Mouse (Mus musculus) forebrain, postnatal 0 days (tissue): Measurements from ENCODE around the gene Gnaq. TPM values are rescaled to one million over a fixed set of nuclear protein-coding genes. Genes with fewer than 3 reads are reported as not detected.

Experiments
- ATAC-seq: fragments of 200-750 bp; cut with Nextera tagmentation; 2 replicates; pipeline ENCODE4 v1.8.0; 2017; ENCODE audit warnings: mild to moderate bottlenecking, moderate library complexity
- DNase-seq: peaks from one replicate; pipeline ENCODE4 v3.0.0-alpha.2; 2015
- H3K27ac ChIP-seq: fragments of 300-500 bp; sonication (generic); 2 replicates; pipeline ENCODE4 v1.5.1; 2014; ENCODE audit warnings: low read depth, mild to moderate bottlenecking, antibody characterized with exemption, low read length, moderate library complexity, mixed read lengths
- H3K27me3 ChIP-seq: fragments of 300-500 bp; sonication (generic); 2 replicates; pipeline ENCODE4 v1.6.1; 2014; ENCODE audit warnings: mild to moderate bottlenecking, low read length, mixed read lengths; ENCODE audit not compliant: insufficient read depth
- H3K36me3 ChIP-seq: fragments of 300-500 bp; sonication (generic); 2 replicates; pipeline ENCODE4 v1.6.1; 2014; ENCODE audit warnings: mild to moderate bottlenecking, moderate library complexity; ENCODE audit not compliant: insufficient read depth
- H3K4me1 ChIP-seq: fragments of 300-500 bp; sonication (generic); 2 replicates; pipeline ENCODE4 v1.6.1; 2014; ENCODE audit warnings: antibody characterized with exemption; ENCODE audit not compliant: insufficient read depth
- H3K4me2 ChIP-seq: fragments of 300-500 bp; sonication (generic); 2 replicates; pipeline ENCODE4 v1.6.1; 2014; ENCODE audit warnings: low read depth, mild to moderate bottlenecking, moderate library complexity
- H3K4me3 ChIP-seq: fragments of 300-500 bp; sonication (generic); 2 replicates; pipeline ENCODE4 v1.5.1; 2014; ENCODE audit warnings: low read depth, low read length, mixed read lengths
- H3K9ac ChIP-seq: fragments of 300-500 bp; sonication (generic); 2 replicates; pipeline ENCODE4 v1.6.1; 2014; ENCODE audit warnings: mild to moderate bottlenecking
- H3K9me3 ChIP-seq: fragments of 300-500 bp; sonication (generic); 2 replicates; pipeline ENCODE4 v1.6.1; 2016; ENCODE audit warnings: low read length
- CTCF ChIP-seq: sonication (generic); IDR thresholded peaks from 2 replicates; pipeline ENCODE4 v1.5.1; 2016; ENCODE audit warnings: antibody characterized with exemption, control low read depth, low read depth
- WGBS: fragments of 180-500 bp; shearing (Covaris S2); extraction: QIAGEN DNeasy Blood & Tissue Kit; methylation state at CpG from one replicate; pipeline ENCODE4 v1.1.7; 2014; 5-methylcytosine and 5-hydroxymethylcytosine counted together
- polyA plus RNA-seq: library from polyadenylated mRNA; unstranded; fragments of >200 nt; fragmentation: Nextera tagmentation; extraction: Ambion mirVana; gene quantifications from 2 replicates; pipeline ENCODE4 v1.2.1, GENCODE M21; 2015
- total RNA-seq: library from RNA; depleted of rRNA; stranded (reverse); fragments of >200 nt; gene quantifications from 2 replicates; pipeline ENCODE4 v1.2.3, GENCODE M21; 2014

The Gnaq gene
- total and polyA plus RNA-seq, 2 experiments from 2014 or later: 94.2 to 143 TPM

DNA sequence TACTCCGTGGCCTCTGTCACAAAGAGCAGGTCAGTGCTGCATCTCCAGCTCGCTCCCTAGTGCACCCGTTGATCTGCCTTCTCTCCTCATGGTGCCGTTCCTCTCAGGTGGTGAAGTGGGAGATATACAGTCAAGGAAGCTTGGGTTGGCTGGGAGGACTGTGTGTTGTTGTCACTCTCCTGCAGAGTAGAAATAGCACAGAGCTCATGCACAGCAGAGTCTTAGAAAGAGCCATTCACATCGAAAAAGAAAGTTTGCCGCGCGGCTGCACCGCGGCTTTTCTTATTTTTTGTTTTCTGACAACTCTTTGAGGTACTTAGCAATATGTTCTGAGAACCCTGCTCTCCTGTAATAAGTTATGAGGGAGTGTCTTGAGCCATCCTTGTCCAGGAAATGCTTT lies 10.4 kb downstream of the Gnaq start:
- 87% methylated on average over 10 of the region's 10 CpGs for WGBS
- ATAC-seq: no peak

GRCm38 (mm10) chr19:16147446-16147845 lies 14.8 kb downstream of the Gnaq start:
- TF ChIP-seq CTCF: no peak
- no peaks in the 10 kb centered on the region for H3K9me3 ChIP-seq
- no peaks in the 10 kb centered on the region for H3K4me1 ChIP-seq
- no peak overlapping the region for H3K4me2 ChIP-seq
- ATAC-seq (peak; percentile 88), DNase-seq (peak; percentile 48)
- no peak overlapping the region for H3K4me3 ChIP-seq
- H3K36me3 ChIP-seq: no peaks in the 10 kb centered on the region
- WGBS: 74% methylated on average over 6 of the region's 6 CpGs
- H3K9ac ChIP-seq: no peak overlapping the region
- H3K27ac ChIP-seq: no peak overlapping the region
- H3K27me3 ChIP-seq: no peaks in the 10 kb centered on the region

More for the DNA sequence above, 10.4 kb downstream of the Gnaq start:
- no peaks in the 10 kb centered on the region for H3K9me3 ChIP-seq
- H3K4me1 ChIP-seq: peaks cover 26% of the 10 kb centered on the region
- no peak for DNase-seq
- H3K4me2 ChIP-seq: no peak overlapping the region
- no peak overlapping the region for H3K27ac ChIP-seq
- H3K36me3 ChIP-seq: no peaks in the 10 kb centered on the region
- no peak overlapping the region for H3K4me3 ChIP-seq
- no peak for TF ChIP-seq CTCF
- H3K9ac ChIP-seq: no peak overlapping the region
- H3K27me3 ChIP-seq: no peaks in the 10 kb centered on the region

GRCm38 (mm10) chr19:16149094-16149493 lies 16.5 kb downstream of the Gnaq start:
- Histone ChIP-seq H3K4me3 (no peak overlapping the region), H3K27me3 (no peaks in the 10 kb centered on the region), H3K4me2 (no peak overlapping the region), H3K9me3 (no peaks in the 10 kb centered on the region), H3K9ac (no peak overlapping the region), H3K4me1 (no peaks in the 10 kb centered on the region), H3K36me3 (no peaks in the 10 kb centered on the region), H3K27ac (no peak overlapping the region)
- 90% methylated on average over 1 of the region's 1 CpGs for WGBS
- DNase-seq (no peak), ATAC-seq (no peak)
- no peak for TF ChIP-seq CTCF

- H3K9ac ChIP-seq: no peak overlapping the region
- ATAC-seq (no peak), DNase-seq (no peak)
- no peak overlapping the region for H3K27ac ChIP-seq
- H3K36me3 ChIP-seq: no peaks in the 10 kb centered on the region
- no peaks in the 10 kb centered on the region for H3K4me1 ChIP-seq
- no peaks in the 10 kb centered on the region for H3K27me3 ChIP-seq
- H3K9me3 ChIP-seq: no peaks in the 10 kb centered on the region
- WGBS: 78% methylated on average over 7 of the region's 7 CpGs
- H3K4me3 ChIP-seq: no peak overlapping the region
- TF ChIP-seq CTCF: no peak
- H3K4me2 ChIP-seq: no peak overlapping the region
Measured at GRCm38 (mm10) chr19:16150328-16150727, 17.7 kb downstream of the Gnaq start.

DNA sequence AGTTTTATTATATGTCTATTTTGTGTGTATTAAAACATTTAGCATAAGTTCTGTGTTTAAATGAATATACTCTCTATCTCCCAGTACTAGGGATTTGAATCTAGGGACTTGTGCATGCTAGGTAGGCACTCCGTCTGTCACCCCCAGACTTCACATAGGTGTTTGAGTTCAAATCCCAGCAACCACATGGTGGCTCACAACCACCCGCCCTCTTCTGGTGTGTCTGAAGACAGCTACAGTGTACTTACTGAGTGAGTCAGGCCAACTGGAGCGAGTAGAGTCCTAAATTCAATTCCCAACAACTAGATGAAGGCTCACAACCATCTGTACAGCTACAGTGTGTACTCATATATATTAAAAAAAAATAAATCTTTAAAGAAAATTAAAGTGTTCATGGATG lies 21.2 kb downstream of the Gnaq start:
- H3K27ac ChIP-seq: no peak overlapping the region
- no peaks in the 10 kb centered on the region for H3K4me1 ChIP-seq
- no peak overlapping the region for H3K4me2 ChIP-seq
- H3K9ac ChIP-seq: no peak overlapping the region
- H3K27me3 ChIP-seq: no peaks in the 10 kb centered on the region
- DNase-seq: no peak
- WGBS: 91% methylated on average over 3 of the region's 3 CpGs
- H3K9me3 ChIP-seq: no peaks in the 10 kb centered on the region
- ATAC-seq: no peak
- no peak for TF ChIP-seq CTCF
- H3K36me3 ChIP-seq: no peaks in the 10 kb centered on the region
- no peak overlapping the region for H3K4me3 ChIP-seq

- H3K9me3 ChIP-seq: no peaks in the 10 kb centered on the region
- H3K27me3 ChIP-seq: no peaks in the 10 kb centered on the region
- DNase-seq (no peak), ATAC-seq (peak; percentile 68; the same call in 1 of the 2 replicates)
- H3K9ac ChIP-seq: no peak overlapping the region
- H3K36me3 ChIP-seq: no peaks in the 10 kb centered on the region
- H3K4me3 ChIP-seq: no peak overlapping the region
- H3K4me2 ChIP-seq: no peak overlapping the region
- H3K27ac ChIP-seq: no peak overlapping the region
- TF ChIP-seq CTCF: no peak
- no peaks in the 10 kb centered on the region for H3K4me1 ChIP-seq
Measured at GRCm38 (mm10) chr19:16154480-16154879, 21.8 kb downstream of the Gnaq start.

DNA sequence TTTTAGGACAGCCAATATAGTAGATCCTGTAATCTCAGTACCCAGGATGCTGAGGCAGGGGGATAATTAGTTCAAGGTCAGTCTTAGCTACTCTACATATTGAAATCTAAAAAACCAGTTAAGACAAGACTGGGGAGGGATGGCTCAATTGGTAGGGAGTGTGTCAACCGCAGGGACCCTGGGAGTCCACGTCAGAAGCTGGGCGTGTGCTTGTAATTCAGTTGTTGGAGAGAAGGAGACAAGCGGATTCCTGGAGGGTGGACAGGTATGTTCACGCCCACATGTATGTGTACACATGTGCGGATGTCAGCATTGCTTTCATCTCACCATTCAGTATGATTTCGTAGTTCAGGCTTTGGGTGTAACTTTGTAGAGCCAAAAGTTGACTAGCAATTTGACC lies 24.5 kb downstream of the Gnaq start:
- WGBS: 95% methylated on average over 7 of the region's 7 CpGs
- H3K9ac ChIP-seq: no peak overlapping the region
- H3K27me3 ChIP-seq: no peaks in the 10 kb centered on the region
- no peaks in the 10 kb centered on the region for H3K9me3 ChIP-seq
- no peak overlapping the region for H3K4me2 ChIP-seq
- DNase-seq (no peak), ATAC-seq (no peak)
- H3K27ac ChIP-seq: no peak overlapping the region
- no peak for TF ChIP-seq CTCF
- H3K4me3 ChIP-seq: no peak overlapping the region
- no peaks in the 10 kb centered on the region for H3K4me1 ChIP-seq
- no peaks in the 10 kb centered on the region for H3K36me3 ChIP-seq

- Histone ChIP-seq H3K9me3 (no peaks in the 10 kb centered on the region), H3K4me3 (no peak overlapping the region), H3K27me3 (no peaks in the 10 kb centered on the region), H3K4me2 (no peak overlapping the region), H3K9ac (no peak overlapping the region), H3K36me3 (no peaks in the 10 kb centered on the region), H3K4me1 (no peaks in the 10 kb centered on the region), H3K27ac (no peak overlapping the region)
- ATAC-seq: no peak
- DNase-seq: no peak
- TF ChIP-seq CTCF: no peak
- WGBS: 55% methylated on average over 2 of the region's 2 CpGs
Measured at GRCm38 (mm10) chr19:16160759-16161158, 28.1 kb downstream of the Gnaq start.
